Mouse (Mus musculus): ENCODE results near the gene Nr2c1. TPM values are rescaled to one million over a fixed set of nuclear protein-coding genes. Genes with fewer than 3 reads are reported as not detected.
A peak's percentile ranks its signal among the peaks of the same experiment; 100 is the strongest.

Gene Nr2c1
- total RNA-seq, 2 experiments from 2014 or later = 8.9 to 10.1 TPM

DNA sequence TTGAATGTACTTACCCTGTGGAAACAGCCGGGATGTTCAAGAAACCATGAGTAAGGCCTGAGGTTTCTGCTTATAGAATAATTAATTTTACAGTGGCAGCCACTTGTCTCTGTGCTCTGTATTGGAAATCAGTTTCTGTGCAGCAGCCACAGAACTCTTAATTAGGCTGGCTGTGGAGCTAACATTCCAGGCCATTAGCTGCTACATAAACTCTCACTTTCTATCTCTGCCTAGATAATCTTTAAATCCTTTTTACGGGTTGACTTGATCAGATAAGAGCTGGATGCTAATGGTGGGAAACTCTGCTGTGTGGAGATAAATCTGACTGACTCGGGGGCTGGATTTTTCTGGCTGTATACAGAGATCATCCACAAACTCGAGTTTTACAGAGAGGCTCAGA is 35.4 kb downstream of the Nr2c1 start:
- TF ChIP-seq CTCF (conservative IDR thresholded peaks at IDR 0.05) = no peak
- DNase-seq (ENCODE audit: low spot score in 2 of 2) = no peak
- Histone ChIP-seq H3K27ac (no peak overlapping the region), H3K4me3 (no peak overlapping the region)

DNA sequence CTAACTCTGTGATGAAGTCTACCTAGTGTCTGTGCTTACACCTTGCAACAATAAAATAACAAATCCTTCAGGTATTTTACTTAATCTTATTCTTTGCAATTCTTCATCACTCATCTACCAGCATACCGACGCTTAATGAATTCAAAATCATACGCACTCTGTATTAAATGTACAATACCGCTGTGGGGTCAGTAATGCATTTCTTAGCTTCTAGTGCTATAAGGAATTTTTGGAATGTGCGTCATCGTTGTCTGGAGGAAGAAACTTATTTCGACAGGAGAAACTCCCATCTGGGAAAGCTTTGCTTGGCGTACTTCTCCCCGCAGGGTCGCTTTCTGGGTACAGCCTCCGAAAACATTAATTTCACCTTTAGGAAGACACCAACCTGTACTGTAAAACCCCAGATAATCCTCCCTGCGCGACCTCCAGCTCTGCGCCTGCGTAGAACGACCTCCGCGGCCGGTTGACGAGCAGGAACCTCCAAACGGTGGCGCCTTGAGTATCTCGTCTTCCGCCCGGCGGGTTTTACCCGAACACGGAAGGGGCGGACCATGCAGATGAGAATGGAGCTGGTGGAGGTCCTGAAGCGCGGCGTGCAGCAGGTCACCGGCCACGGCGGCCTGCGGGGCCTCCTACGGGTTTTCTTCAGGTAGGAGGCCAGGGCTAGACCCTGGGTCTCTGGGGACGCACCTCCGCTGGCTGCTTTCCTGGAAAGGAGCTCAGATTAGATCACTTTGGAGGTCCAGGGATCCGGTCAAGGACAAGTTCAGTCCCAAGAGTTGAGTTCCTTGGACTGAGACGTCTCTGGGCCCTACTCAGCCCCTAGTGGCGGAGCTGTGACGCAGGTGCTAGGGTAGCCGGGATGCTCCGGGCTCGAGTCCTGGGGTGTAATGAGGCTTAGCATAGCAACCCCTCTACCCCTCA is 50.9 kb downstream of the Nr2c1 start, which contains the start of gene Ndufa12:
Ndufa12 (plus strand) TSS at position 239 of the 924 bp plus-strand sequence.
- TF ChIP-seq CTCF (conservative IDR thresholded peaks at IDR 0.05) = peak; percentile 65
- DNase-seq (ENCODE audit: low spot score in 2 of 2) = peak; percentile 95 to 98
- Histone ChIP-seq H3K27ac (peak within 1 kb of the TSS; percentile 96), H3K4me3 (peak within 1 kb of the TSS; percentile 80)

DNA sequence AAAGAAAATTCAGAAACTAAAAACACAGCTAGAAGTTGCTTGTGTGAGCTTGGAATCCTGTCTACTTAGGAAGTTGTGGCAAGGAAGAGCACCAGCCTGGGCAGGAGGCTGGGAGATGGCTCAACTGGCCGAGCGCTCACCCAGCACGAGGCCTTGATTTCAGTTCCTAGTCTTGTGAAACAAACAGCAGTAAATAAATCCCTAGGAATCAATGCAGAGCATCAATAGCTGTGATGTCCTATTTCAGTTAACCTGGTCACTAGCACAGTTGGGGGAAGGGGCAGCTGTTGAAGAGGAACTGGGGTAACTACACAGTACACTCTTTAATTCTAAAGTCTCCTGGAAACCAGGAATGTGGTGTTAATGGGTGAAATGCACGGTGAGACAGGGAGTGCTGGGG is 57.1 kb downstream of the Nr2c1 start:
- DNase-seq (ENCODE audit: low spot score in 2 of 2) = no peak
- H3K4me3 ChIP-seq = no peak overlapping the region
- no peak overlapping the region for H3K27ac ChIP-seq
- TF ChIP-seq CTCF (conservative IDR thresholded peaks at IDR 0.05) = no peak

DNA sequence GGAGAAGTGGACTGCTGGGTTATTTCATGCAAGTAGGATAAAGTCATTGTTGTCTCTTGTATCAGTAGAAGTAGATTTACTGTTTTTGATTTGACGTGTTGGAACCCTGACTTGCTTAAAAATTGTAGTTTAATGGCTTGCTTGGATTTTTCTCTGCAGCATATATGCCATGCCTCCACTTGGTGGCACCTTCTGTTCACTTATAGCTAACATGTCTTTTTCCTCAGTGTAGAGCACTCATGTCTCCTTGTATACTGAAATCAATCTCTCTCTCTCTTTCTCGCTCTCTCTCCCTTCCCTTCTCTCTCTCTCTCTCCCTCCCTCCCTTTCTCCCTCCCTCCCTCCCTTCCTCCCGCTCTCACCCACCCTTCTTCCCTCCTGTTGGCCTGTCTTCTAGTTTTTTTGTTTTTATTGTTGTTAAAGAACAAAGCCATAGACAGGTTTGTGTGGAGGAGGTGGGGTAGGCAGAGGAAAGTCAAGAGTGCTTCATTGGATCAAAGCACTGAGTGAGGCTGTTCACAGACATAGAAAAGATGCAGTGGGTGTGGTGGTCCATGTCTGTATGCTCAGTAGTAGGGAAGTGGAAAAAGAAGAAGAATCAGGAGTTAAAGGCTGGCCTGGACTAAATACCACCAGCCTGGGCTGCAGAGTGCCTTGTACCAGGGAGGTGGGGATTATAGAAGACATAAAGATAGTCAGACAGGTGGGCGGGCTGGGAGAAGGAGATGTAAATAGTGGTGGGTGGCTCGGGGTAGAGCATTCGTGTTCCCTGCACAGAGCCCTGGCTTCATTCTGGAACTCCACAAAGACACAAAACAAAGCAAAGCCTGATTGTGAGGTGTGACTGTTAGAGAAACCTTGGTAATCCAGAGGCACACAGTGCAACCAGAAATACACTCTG is 63.1 kb downstream of the Nr2c1 start:
- peak; percentile 78 for TF ChIP-seq CTCF (conservative IDR thresholded peaks at IDR 0.05)
- Histone ChIP-seq H3K27ac (peak overlapping the region; percentile 64), H3K4me3 (no peak overlapping the region)
- DNase-seq (ENCODE audit: low spot score in 2 of 2) = peak; percentile 48 to 49

DNA sequence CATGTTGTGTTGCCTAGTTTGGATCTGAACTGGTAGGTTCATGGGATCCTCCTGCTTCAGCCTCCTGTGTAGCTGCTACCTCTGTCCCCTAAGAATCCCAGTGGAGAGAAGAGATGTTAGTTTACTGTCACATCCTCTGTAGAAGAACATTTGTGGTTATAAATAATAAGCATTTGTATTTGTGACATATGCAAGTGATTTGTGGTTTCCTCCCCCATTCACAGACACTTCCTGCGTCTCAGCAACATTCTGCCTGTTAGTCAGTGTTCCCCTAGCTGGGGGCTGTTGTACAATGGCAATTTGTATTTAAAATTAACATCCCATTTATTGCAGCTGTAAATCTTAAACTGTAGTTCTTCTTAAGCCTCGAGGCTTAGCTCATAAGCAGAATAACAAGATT is 63.9 kb downstream of the Nr2c1 start:
- DNase-seq (ENCODE audit: low spot score in 2 of 2) = no peak
- no peak for TF ChIP-seq CTCF (conservative IDR thresholded peaks at IDR 0.05)
- Histone ChIP-seq H3K27ac (peak overlapping the region; percentile 64; the same call in 1 of the 2 replicates), H3K4me3 (no peak overlapping the region)

DNA sequence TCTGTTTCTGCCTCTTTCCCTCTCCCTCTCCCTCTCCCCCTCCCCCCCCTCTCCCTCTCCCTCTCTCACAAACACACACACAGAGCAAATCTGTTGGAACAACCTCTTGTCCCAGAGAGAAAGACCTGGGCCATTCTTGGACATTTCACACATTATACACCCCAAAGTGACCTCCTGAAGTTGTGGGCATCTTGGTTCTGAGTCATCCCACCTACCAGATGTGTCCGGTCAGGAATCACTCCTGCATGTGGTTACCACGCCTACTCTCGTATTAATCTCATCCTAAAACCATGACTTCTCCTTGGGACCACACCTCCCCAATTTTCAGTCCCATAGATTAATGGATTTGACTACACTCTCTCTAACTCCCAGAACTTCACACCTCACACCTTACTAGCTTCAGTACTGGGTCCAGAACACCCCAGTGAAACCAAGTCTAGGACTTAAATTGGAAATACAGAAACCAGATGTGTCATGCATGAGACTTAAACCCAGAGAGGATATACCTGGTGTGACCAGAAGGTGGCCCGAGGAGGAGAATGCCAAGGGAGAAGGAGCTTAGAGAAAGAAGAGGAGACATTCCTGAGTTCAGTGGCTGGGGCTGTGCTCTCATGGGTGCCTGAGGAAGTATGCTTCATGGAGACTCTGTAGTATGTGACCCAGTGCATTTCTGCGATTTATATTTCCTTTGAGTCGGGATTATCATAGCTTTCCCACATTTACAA is 77.4 kb downstream of the Nr2c1 start:
- no peak for DNase-seq (ENCODE audit: low spot score in 2 of 2)
- peak; percentile 59 for TF ChIP-seq CTCF (conservative IDR thresholded peaks at IDR 0.05)
- Histone ChIP-seq H3K4me3 (no peak overlapping the region), H3K27ac (no peak overlapping the region)

DNA sequence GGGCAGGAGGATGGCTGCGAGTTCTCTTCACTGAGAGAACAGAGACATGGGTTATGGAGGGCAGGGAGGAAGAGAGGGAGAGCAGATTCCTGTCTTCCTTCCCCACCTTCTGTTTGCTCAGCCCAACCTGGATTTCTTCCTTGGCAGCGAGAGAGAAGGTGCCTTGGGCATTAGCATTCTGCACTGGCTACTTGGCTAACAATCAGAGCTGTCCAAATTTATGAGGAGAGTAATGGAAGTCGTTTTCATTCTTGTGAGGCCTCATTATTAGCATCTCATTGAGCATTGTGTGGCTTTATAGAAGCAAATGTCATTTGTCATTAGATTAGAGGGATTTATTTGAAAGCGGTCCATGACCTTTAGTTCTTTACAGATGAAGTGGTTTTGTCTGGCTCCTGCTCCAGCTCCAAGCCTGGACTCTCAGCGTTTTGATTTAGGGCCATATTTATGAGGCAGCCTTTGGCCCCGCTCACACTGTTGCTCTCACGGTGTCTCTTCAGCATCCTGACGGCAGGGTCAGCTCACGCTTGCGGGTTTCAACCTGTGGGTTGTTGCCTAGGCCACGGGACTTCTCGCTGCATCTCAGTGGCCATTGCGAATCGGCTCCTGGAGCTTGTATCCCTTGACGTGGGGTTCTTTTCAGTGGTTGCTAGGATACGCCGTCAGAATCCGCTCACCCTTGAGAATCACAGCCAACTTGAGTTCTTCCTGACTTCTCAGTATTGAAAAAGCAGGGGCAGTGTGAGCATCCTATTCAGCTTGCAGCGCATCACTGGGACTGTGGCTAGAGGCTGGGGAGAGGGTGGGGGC is 82.6 kb downstream of the Nr2c1 start:
- peak overlapping the region; percentile 61; the same call in 1 of the 2 replicates for H3K27ac ChIP-seq

DNA sequence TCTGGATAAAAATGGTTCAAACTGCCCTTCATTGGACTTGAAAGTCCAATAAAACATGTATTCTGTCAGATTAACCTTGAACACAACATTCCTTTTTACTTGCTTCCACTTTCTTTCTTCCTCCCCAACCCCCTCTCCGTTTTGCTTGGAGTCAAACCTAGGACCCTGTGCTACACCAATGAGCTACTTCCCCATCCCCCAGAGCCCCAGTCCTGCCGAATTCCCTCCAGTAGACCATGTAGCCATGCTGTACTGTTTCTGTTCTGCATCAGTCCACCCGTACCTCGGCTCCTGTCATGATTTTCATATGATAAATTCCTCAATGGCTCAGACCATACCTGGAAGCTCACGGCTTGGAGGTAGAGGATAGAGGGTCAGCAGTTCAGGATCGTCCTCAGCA is 83.2 kb downstream of the Nr2c1 start:
- TF ChIP-seq CTCF (conservative IDR thresholded peaks at IDR 0.05) = no peak
- Histone ChIP-seq H3K4me3 (no peak overlapping the region; the same call in 1 of the 2 replicates), H3K27ac (no peak overlapping the region; the same call in 1 of the 2 replicates)
- no peak for DNase-seq (ENCODE audit: low spot score in 2 of 2)

More for the DNA sequence above, 82.6 kb downstream of the Nr2c1 start:
- no peak for TF ChIP-seq CTCF (conservative IDR thresholded peaks at IDR 0.05)
- DNase-seq (ENCODE audit: low spot score in 2 of 2) = peak; percentile 29 to 72
- H3K4me3 ChIP-seq = peak overlapping the region; percentile 34

DNA sequence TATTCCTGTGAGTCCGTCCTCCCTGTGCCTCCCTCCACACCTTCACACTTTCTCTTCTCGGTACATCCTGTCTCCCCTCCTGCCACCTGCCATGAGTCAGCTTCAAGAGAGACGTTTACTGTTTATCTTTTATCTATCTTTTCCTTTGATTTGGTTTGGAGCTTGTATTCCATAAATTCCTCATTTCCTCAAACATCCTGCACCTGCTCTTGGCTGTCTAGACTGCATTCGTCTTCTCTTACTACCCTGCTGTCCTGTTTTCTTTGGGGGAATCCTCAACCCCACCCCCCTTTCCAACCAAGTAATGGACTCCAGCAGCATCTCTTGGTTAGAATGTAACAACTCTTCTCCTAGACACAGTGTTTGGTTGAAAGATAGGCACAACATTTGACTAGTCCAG is 87.4 kb downstream of the Nr2c1 start:
- H3K27ac ChIP-seq = no peak overlapping the region
- TF ChIP-seq CTCF (conservative IDR thresholded peaks at IDR 0.05) = no peak
- H3K4me3 ChIP-seq = no peak overlapping the region
- no peak for DNase-seq (ENCODE audit: low spot score in 2 of 2)

DNA sequence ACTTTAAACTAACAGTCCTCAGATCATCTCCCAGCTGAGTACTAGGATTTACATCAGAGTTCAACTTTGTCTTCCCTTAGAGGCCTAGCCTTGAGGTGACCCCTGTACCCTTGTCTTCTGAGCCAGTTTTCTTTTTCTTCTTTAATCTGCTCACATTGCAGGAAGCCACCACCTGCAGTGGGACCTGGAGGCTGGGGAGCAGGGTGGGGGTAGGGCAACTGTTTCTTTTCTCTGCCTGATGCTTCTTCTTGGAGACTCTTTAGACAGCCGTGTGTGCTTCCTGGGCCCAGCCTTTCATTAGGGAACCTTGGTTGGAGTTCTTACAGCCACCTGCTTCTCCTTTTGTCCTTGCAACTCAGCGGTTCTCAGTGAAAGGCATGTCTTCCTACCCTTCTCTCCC is 93.5 kb downstream of the Nr2c1 start:
- DNase-seq (ENCODE audit: low spot score in 2 of 2) = no peak
- no peak overlapping the region for H3K27ac ChIP-seq
- TF ChIP-seq CTCF (conservative IDR thresholded peaks at IDR 0.05) = no peak
- H3K4me3 ChIP-seq = no peak overlapping the region

Other genes with a start within 250 kb of the Nr2c1 start
- 10 to 100 TPM; 58.6 to 69.4 TPM for gene Vezt, start 112.2 kb upstream of the Nr2c1 start, total RNA-seq (2021)
- gene Fgd6, start 112.0 kb upstream of the Nr2c1 start, total RNA-seq (2021) = 10 to 100 TPM; 10.6 to 12.3 TPM
- gene Ndufa12, start 50.7 kb downstream of the Nr2c1 start, total RNA-seq (2021) = 100 to 1,000 TPM; 249 to 253 TPM
- gene Gm4792, start 150.7 kb downstream of the Nr2c1 start, total RNA-seq (2021) = not detected
- gene Tmcc3, start 163.9 kb downstream of the Nr2c1 start, total RNA-seq (2021) = 10 to 100 TPM; 43.9 to 44.3 TPM